Mouse (Mus musculus) mesoderm, embryonic 11.5 days (tissue): ENCODE measurements around the gene Skap1.
A peak's percentile ranks its signal among the peaks of the same experiment; 100 is the strongest.
"Not testable (repeated sequence)": the region's sequence is repeated elsewhere in the genome, so short reads cannot be mapped to it uniquely, and the experiment has no call there.

Source experiments
- DNase-seq: peaks from one replicate; pipeline ENCODE4 v3.0.0-alpha.2; 2012; ENCODE audit warnings: low read depth, low spot score

Skap1 gene

GRCm38 (mm10) chr11:96696168-96696727 is 231.9 kb downstream of the Skap1 start:
- no peak for DNase-seq

- DNase-seq = peak; percentile 74
Measured at GRCm38 (mm10) chr11:96696842-96697455, 232.6 kb downstream of the Skap1 start.

- DNase-seq = no peak
Measured at GRCm38 (mm10) chr11:96697467-96697866, 233.1 kb downstream of the Skap1 start.

- DNase-seq = no peak
Measured at GRCm38 (mm10) chr11:96703813-96704212, 239.4 kb downstream of the Skap1 start.

GRCm38 (mm10) chr11:96711268-96711667 is 246.9 kb downstream of the Skap1 start:
- no peak for DNase-seq

- no peak for DNase-seq
Measured at GRCm38 (mm10) chr11:96711670-96712069, 247.3 kb downstream of the Skap1 start.

GRCm38 (mm10) chr11:96713210-96714005 is 249.0 kb downstream of the Skap1 start:
- DNase-seq = peak; percentile 54

GRCm38 (mm10) chr11:96714011-96714410 is 249.6 kb downstream of the Skap1 start:
- DNase-seq = no peak

GRCm38 (mm10) chr11:96715168-96715567 is 250.8 kb downstream of the Skap1 start:
- not testable (repeated sequence) for DNase-seq

GRCm38 (mm10) chr11:96718609-96719008 is 254.2 kb downstream of the Skap1 start:
- no peak for DNase-seq

GRCm38 (mm10) chr11:96725833-96726232 is 261.4 kb downstream of the Skap1 start:
- DNase-seq = no peak

GRCm38 (mm10) chr11:96728577-96728976 is 264.2 kb downstream of the Skap1 start:
- DNase-seq = no peak

GRCm38 (mm10) chr11:96729462-96729861 is 265.1 kb downstream of the Skap1 start:
- DNase-seq = no peak

GRCm38 (mm10) chr11:96730327-96730726 is 265.9 kb downstream of the Skap1 start:
- peak; percentile 70 for DNase-seq

- DNase-seq = no peak
Measured at GRCm38 (mm10) chr11:96732657-96733056, 268.3 kb downstream of the Skap1 start.

- DNase-seq = peak; percentile 86
Measured at GRCm38 (mm10) chr11:96735908-96736307, 271.5 kb downstream of the Skap1 start.

GRCm38 (mm10) chr11:96736361-96736760 is 272.0 kb downstream of the Skap1 start:
- no peak for DNase-seq

GRCm38 (mm10) chr11:96737673-96738471 is 273.5 kb downstream of the Skap1 start:
- peak; percentile 56 for DNase-seq

- no peak for DNase-seq
Measured at GRCm38 (mm10) chr11:96740796-96741195, 276.4 kb downstream of the Skap1 start.

GRCm38 (mm10) chr11:96741995-96742394 is 277.6 kb downstream of the Skap1 start:
- DNase-seq = peak; percentile 58

- no peak for DNase-seq
Measured at GRCm38 (mm10) chr11:96743000-96743399, 278.6 kb downstream of the Skap1 start.

GRCm38 (mm10) chr11:96743891-96744290 is 279.5 kb downstream of the Skap1 start:
- DNase-seq = no peak
